Comparison of ENCODE assay signal across 17 mouse cellular contexts in genomic region chr4:34465845-34466244, GRCm38 (mm10).
DNase-seq lines count a peak whose midpoint lies in the region; ATAC-seq lines count a peak whose summit lies in the region.
"Had no signal": no experiment of that assay in that cellular context is flagged by ENCODE, and none has a peak within 500 bp of the region (broad histone marks: within the 10 kb centered on the region; RNA-seq: fewer than 3 reads in every experiment).

No protein-coding gene starts in this region.

- intact Hi-C loops in heart, postnatal 10 days (cut with DNase I), result no loop called here

- peak; percentile 3 to 9 for DNase-seq in heart, postnatal 10 days
- peak; percentile 2 for DNase-seq in A20 (ENCODE audit: low read depth, low spot score)
- peak; percentile 32 for DNase-seq in brain, adult 2 months (ENCODE audit: low read depth, low spot score)
- no peak for DNase-seq in cerebellum, adult 11-12 months
- DNase-seq in spleen, adult 18-20 months, result no peak
- DNase-seq: adrenal gland, adult 2 months; embryo, embryonic 11 days; thymus, postnatal 4 days had no signal

- no peaks in the 10 kb centered on the region for H3K4me1 ChIP-seq in heart, embryonic 11.5 days (ENCODE audit: control insufficient read depth, insufficient read depth, low read length)
- peaks cover 55% of the 10 kb centered on the region for H3K4me1 ChIP-seq in megakaryocyte, embryonic 14.5 days
- no peaks in the 10 kb centered on the region for H3K4me1 ChIP-seq in hindbrain, embryonic 12.5 days
- H3K4me1 ChIP-seq: limb, embryonic 10.5 days; liver, embryonic 12.5 days had no signal

- WGBS in heart, embryonic 11.5 days (ENCODE audit: insufficient replicate concordance), result 89% methylated on average over 2 of the region's 2 CpGs
- WGBS in hindbrain, embryonic 12.5 days, result 93% methylated on average over 2 of the region's 2 CpGs

- ATAC-seq in heart, embryonic 11.5 days (replicated peaks; ENCODE audit: insufficient number of reproducible peaks, low FRiP score, low TSS enrichment), result no peak
- no peak for ATAC-seq in hindbrain, embryonic 12.5 days (ENCODE audit: low FRiP score)
- ATAC-seq: forebrain, embryonic 16.5 days; intestine, embryonic 16.5 days; liver, embryonic 12.5 days had no signal

- no peaks in the 10 kb centered on the region for H3K9me3 ChIP-seq in heart, embryonic 11.5 days (replicated peaks; ENCODE audit: control insufficient read depth, low read length)
- H3K9me3 ChIP-seq in megakaryocyte, embryonic 14.5 days, result peaks cover 14% of the 10 kb centered on the region; the same call in 1 of the 2 replicates
- H3K9me3 ChIP-seq in hindbrain, embryonic 12.5 days (replicated peaks), result no peaks in the 10 kb centered on the region
- H3K9me3 ChIP-seq: G1E; limb, embryonic 10.5 days; liver, embryonic 12.5 days had no signal

- no peaks in the 10 kb centered on the region for H3K36me3 ChIP-seq in heart, embryonic 11.5 days (ENCODE audit: control insufficient read depth, insufficient read depth, low read length)
- H3K36me3 ChIP-seq in megakaryocyte, embryonic 14.5 days (replicated peaks; ENCODE audit: low read length), result peaks cover 2% of the 10 kb centered on the region
- H3K36me3 ChIP-seq in hindbrain, embryonic 12.5 days, result no peaks in the 10 kb centered on the region
- H3K36me3 ChIP-seq: G1E; limb, embryonic 10.5 days; liver, embryonic 12.5 days had no signal

- H3K27me3 ChIP-seq in heart, embryonic 11.5 days (ENCODE audit: control insufficient read depth, insufficient read depth, low read length), result no peaks in the 10 kb centered on the region
- H3K27me3 ChIP-seq in megakaryocyte, embryonic 14.5 days (replicated peaks), result no peaks in the 10 kb centered on the region
- no peaks in the 10 kb centered on the region for H3K27me3 ChIP-seq in hindbrain, embryonic 12.5 days
- H3K27me3 ChIP-seq: liver, embryonic 12.5 days had no signal

- no peak overlapping the region for H3K4me2 ChIP-seq in heart, embryonic 11.5 days
- no peak overlapping the region for H3K4me2 ChIP-seq in hindbrain, embryonic 12.5 days (replicated peaks)
- H3K4me2 ChIP-seq: liver, embryonic 12.5 days had no signal

- H3K4me3 ChIP-seq in heart, embryonic 11.5 days (ENCODE audit: low read depth, low read length), result no peak overlapping the region
- peak overlapping the region; percentile 21 for H3K4me3 ChIP-seq in megakaryocyte, embryonic 14.5 days (replicated peaks)
- no peak overlapping the region for H3K4me3 ChIP-seq in hindbrain, embryonic 12.5 days
- H3K4me3 ChIP-seq: erythroblast, embryonic 14.5 days; limb, embryonic 10.5 days; liver, embryonic 12.5 days had no signal

- H3K27ac ChIP-seq in heart, embryonic 11.5 days (ENCODE audit: low read depth, low read length), result no peak overlapping the region
- H3K27ac ChIP-seq in hindbrain, embryonic 12.5 days, result no peak overlapping the region
- H3K27ac ChIP-seq: limb, embryonic 10.5 days; liver, embryonic 12.5 days had no signal

- H3K9ac ChIP-seq in heart, embryonic 11.5 days (ENCODE audit: low read depth, low read length), result no peak overlapping the region
- no peak overlapping the region for H3K9ac ChIP-seq in hindbrain, embryonic 12.5 days
- H3K9ac ChIP-seq: liver, embryonic 12.5 days had no signal

Comparison
In these comparisons a context has a peak if more than half of its experiments do, and no peak if none do; other contexts are left out.
1. DNase-seq: peak in heart, postnatal 10 days (2 of 2), A20 (single experiment) and brain, adult 2 months (single experiment); none in cerebellum, adult 11-12 months (single experiment) and spleen, adult 18-20 months (0 of 2).